Mouse (Mus musculus): ENCODE data around the gene Mthfsd.

GRCm38 (mm10) chr8:121128531-121129264, 20.5 kb upstream of the Mthfsd start:
- TF ChIP-seq POLR2A (IDR thresholded peaks at IDR 0.05; ENCODE audit: low read depth, low read length) (no peak), CTCF (IDR thresholded peaks at IDR 0.05; ENCODE audit: borderline replicate concordance, insufficient read depth, low read length) (no peak)
